Mouse (Mus musculus) stomach, postnatal 0 days (tissue): Measurements from ENCODE around the gene Mndal.

Experiments used
- CTCF ChIP-seq: IDR thresholded peaks from 2 replicates; pipeline ENCODE4 v1.5.1; 2016; ENCODE audit warnings: antibody characterized with exemption, low read depth, mild to moderate bottlenecking, moderate library complexity
- EP300 ChIP-seq: optimal IDR thresholded peaks from 2 replicates; pipeline ENCODE3; 2016; ENCODE audit warnings: antibody characterized with exemption

GRCm38 (mm10) chr1:173844754-173845153 lies 97.5 kb downstream of the Mndal start:
- TF ChIP-seq CTCF (no peak), EP300 (no peak)
